Comparison of ENCODE assay signal across 8 mouse cellular contexts in the genomic region with DNA sequence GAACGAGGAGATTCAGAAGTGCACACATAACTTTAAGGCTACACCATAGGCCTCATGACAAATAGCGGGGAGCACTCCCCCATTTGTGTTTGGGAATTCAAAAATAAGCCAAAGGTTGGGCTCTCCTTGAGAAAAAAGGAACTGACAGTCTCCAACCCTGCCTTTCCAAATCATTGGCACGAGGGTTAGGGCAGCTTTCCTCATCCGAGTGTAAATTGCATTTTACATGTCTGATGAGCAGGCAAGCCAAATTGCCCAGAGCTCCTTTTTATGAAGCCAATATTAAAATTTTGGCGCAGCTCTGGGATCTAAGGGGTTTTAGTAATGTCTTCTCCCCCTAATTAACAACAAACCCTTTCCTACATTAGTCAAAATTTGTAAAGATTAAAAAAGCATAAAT. TPM values are rescaled to one million over a fixed set of nuclear protein-coding genes. Genes with fewer than 3 reads are reported as not detected.
DNase-seq lines count a peak whose midpoint lies in the region; ATAC-seq and TF ChIP-seq lines count a peak whose summit lies in the region.

No protein-coding gene starts in this region.

- peaks cover 3% of the 10 kb centered on the region; the same call in 1 of the 2 replicates for H3K27me3 ChIP-seq in kidney, adult 2 months (replicated peaks; ENCODE audit: control insufficient read depth, insufficient read depth, low read length)
- H3K27me3 ChIP-seq in forebrain, embryonic 15.5 days, result peaks cover 31% of the 10 kb centered on the region
- peaks cover 48% of the 10 kb centered on the region for H3K27me3 ChIP-seq in midbrain, embryonic 13.5 days

- H3K9me3 ChIP-seq in forebrain, embryonic 15.5 days, result no peaks in the 10 kb centered on the region
- H3K9me3 ChIP-seq in midbrain, embryonic 13.5 days, result no peaks in the 10 kb centered on the region

- DNase-seq in kidney, adult 2 months, result no peak
- DNase-seq in kidney, adult 9 months, result no peak
- DNase-seq in embryo, embryonic 9.5 days (ENCODE audit: extremely low spot score), result peak; percentile 17
- no peak for DNase-seq in thymus, postnatal 14 days
- DNase-seq in liver, result no peak
- no peak for DNase-seq in gastrocnemius, adult 18-20 months (ENCODE audit: low spot score)

- 0 out of 2 replicates have a peak overlapping the region, but pooled peaks have one; percentile 26 for H3K27ac ChIP-seq in kidney, adult 2 months (ENCODE audit: insufficient read depth, low read depth, low read length)
- H3K27ac ChIP-seq in forebrain, embryonic 15.5 days (replicated peaks), result no peak overlapping the region
- H3K27ac ChIP-seq in midbrain, embryonic 13.5 days, result no peak overlapping the region

- no peak for TF ChIP-seq POLR2A in kidney, adult 2 months (IDR thresholded peaks at IDR 0.05; ENCODE audit: low read depth, low read length)

- H3K4me3 ChIP-seq in kidney, adult 2 months (ENCODE audit: insufficient read depth, low read depth, low read length), result no peak overlapping the region
- peak overlapping the region; percentile 44 for H3K4me3 ChIP-seq in forebrain, embryonic 15.5 days
- H3K4me3 ChIP-seq in midbrain, embryonic 13.5 days (replicated peaks), result no peak overlapping the region; the same call in 1 of the 2 replicates

- no peak for ATAC-seq in forebrain, embryonic 15.5 days (replicated peaks)
- ATAC-seq in midbrain, embryonic 13.5 days, result no peak

- TF ChIP-seq CTCF in kidney, adult 2 months (conservative IDR thresholded peaks at IDR 0.05; ENCODE audit: insufficient read depth, insufficient read length, low read depth, low read length), result no peak

- no peaks in the 10 kb centered on the region for H3K36me3 ChIP-seq in kidney, adult 2 months (ENCODE audit: control insufficient read depth, insufficient read depth, low read length)
- H3K36me3 ChIP-seq in forebrain, embryonic 15.5 days, result no peaks in the 10 kb centered on the region
- no peaks in the 10 kb centered on the region for H3K36me3 ChIP-seq in midbrain, embryonic 13.5 days

- H3K9ac ChIP-seq in forebrain, embryonic 15.5 days (replicated peaks), result 0 out of 2 replicates have a peak overlapping the region, but pooled peaks have one; percentile 10
- H3K9ac ChIP-seq in midbrain, embryonic 13.5 days (replicated peaks), result no peak overlapping the region

- 42% methylated on average over 5 of the region's 5 CpGs for WGBS in kidney, adult 2 months
- WGBS in forebrain, embryonic 15.5 days, result 27% methylated on average over 5 of the region's 5 CpGs
- 40% methylated on average over 5 of the region's 5 CpGs for WGBS in midbrain, embryonic 13.5 days

- peak overlapping the region; percentile 95 for H3K4me2 ChIP-seq in forebrain, embryonic 15.5 days (replicated peaks)
- peak overlapping the region; percentile 96 for H3K4me2 ChIP-seq in midbrain, embryonic 13.5 days (replicated peaks)

- H3K4me1 ChIP-seq in kidney, adult 2 months (ENCODE audit: control insufficient read depth, insufficient read depth, low read length), result no peaks in the 10 kb centered on the region; the same call in 1 of the 2 replicates
- H3K4me1 ChIP-seq in forebrain, embryonic 15.5 days, result peaks cover 48% of the 10 kb centered on the region
- H3K4me1 ChIP-seq in midbrain, embryonic 13.5 days (replicated peaks), result peaks cover 48% of the 10 kb centered on the region

RNA-seq across cellular contexts. Expression of a gene that starts 2.1 kb away (rescaled TPM):
- 7.1 and 9.2 TPM in 2 replicates for polyA plus RNA-seq in kidney, adult 2 months (2012; rRNA removed)
- polyA plus RNA-seq in forebrain, embryonic 15.5 days (2015; fragmentation: Nextera tagmentation; extraction: Ambion mirVana), result 6.1 and 6.4 TPM in 2 replicates
- polyA plus RNA-seq in midbrain, embryonic 13.5 days (2015; fragmentation: Nextera tagmentation; extraction: Ambion mirVana), result 3.0 and 4.1 TPM in 2 replicates
- 1 to 10 TPM; 1.8 to 7.3 TPM for total RNA-seq in gastrocnemius, adult 18-20 months (2021)

RNA-seq across cellular contexts. Expression of a gene that starts 43.2 kb away (rescaled TPM):
- polyA plus RNA-seq in kidney, adult 2 months (2012; rRNA removed), result 508 and 670 TPM in 2 replicates
- 735 and 754 TPM in 2 replicates for polyA plus RNA-seq in forebrain, embryonic 15.5 days (2015; fragmentation: Nextera tagmentation; extraction: Ambion mirVana)
- polyA plus RNA-seq in midbrain, embryonic 13.5 days (2015; fragmentation: Nextera tagmentation; extraction: Ambion mirVana), result 773 and 803 TPM in 2 replicates
- 100 to 1,000 TPM; 339 to 412 TPM for total RNA-seq in gastrocnemius, adult 18-20 months (2021)
